Mouse (Mus musculus) forelimb bud, embryonic 11.5 days (tissue): ENCODE measurements at regions not wholly inside any gene's neighbourhood (a gene's known extent, or its start where the extent isn't known, plus 50 kb on each side); places are given as distances from the start of the nearest gene placed in this dataset.

Experiments used
- DNase-seq: peaks from one replicate; pipeline ENCODE4 v3.0.0-alpha.2; 2012; ENCODE audit warnings: low read depth, low spot score

DNA sequence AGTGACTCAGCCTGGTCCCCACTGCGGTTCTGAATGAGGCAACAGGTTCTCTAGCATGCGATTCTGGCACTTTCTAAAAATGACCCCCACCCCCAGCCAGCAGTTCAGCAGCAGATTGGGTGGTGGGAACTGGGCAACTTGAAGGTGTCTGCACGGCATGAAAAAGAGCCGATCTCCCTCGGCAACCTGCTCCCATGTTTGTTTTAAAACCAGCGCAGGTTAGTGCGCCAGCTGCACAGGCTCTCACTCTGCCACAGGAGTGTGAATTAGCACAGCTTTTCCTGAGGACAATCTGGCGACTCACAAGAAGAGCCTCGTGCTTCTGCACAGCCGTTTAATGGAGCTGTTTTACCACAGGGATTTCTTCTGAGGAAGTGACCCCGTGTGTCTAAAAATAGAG, 120.4 kb upstream of the Ctbp2 start:
- DNase-seq, result no peak

DNA sequence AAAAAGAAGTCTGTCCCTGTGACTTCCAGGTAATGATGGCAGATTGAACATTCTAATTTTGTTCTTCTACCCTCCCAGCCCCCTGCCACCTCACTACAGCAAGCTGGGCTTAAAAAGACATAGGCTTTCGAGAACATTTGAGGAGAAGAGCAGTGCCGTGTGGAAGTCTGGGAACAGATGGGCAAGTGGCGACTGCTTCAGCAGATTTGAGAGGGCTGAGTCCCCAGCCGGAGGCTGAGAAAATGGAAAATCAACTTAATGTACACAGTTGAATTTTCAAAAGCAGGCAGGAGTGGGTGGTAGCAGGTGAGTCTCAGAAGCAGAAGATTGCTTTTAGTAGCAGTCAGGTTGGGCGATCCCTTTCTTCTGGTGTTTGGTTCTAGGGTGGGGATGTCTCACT, 110.2 kb upstream of the Ctbp2 start:
- no peak for DNase-seq

DNA sequence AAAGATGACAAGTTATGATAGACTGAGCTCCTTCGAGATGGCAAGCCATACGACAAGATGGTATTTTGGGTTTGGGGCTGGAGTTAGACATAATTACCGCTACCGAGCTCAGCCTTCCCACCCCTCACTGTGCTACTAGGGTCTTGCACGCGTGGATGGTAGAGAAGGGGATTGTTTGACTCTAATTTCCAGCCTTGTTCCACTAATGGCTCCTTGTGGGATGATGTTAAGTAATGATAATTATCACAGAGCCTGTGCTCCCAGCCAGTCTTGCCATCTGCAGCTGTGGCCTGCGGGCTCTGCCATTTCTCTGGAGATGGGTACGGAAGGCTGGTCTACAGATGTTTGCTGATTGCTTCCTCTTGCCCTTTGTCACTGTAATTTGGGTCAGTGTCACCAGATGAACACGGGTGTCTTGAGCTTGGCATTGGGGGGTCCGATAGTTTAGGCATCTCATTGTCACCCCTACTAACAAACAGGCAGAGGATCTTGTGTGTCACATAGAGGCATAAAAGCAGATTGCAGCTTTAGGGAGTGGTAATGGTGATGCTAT, 108.8 kb upstream of the Ctbp2 start:
- DNase-seq, result no peak

DNA sequence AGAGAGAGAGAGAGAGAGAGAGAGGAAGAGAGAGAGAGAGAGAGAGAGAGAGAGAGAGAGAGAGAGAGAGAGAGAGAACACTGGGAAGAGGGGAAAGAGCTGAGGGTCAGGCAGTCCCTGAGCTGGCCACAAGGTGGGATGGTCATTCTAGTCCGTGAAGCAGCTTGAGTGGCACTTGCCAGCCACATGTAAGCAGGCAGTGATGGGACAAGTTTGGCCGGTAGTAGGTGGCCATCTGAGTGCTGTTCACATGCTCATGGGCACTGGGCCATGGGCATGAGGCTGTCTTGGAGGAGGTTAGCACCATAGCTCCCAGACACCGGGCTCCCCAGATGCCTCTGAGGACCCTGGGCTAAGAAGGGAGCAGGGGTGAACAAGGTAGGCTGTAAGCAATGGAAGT, 106.7 kb upstream of the Ctbp2 start:
- no peak for DNase-seq

DNA sequence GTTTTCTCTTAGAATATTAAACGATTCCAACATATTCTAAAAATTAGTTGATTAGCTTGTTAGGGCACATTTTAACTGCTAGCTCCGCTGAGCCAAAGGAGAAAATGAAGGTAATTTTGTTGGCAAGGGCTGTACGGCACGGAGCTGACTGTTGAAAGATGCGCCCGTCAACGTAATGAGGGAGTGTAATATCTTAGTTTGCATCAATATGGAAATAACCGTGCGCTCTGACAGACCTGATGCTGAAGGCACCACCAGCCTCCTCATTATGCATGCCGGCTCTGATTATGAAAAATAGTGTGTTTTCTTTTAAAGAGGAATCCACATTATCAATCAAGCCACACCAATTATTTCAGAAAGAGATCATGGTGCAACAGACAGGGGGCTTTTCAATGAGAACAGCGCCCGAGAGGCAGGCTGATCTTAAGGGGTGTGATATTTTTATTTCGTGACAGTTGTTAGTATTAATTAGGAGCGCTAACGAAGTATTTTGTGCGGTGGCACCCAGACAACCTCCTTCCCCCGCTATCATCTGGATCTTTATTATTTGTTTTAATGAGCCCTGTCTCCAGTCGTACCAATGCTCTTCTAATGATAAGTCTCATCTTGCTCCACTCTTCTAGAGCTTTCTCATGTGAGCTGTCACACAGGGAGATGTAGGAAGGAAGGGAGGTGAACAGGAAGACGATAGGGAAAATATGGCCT, 99.9 kb upstream of the Ctbp2 start:
- DNase-seq, result no peak

DNA sequence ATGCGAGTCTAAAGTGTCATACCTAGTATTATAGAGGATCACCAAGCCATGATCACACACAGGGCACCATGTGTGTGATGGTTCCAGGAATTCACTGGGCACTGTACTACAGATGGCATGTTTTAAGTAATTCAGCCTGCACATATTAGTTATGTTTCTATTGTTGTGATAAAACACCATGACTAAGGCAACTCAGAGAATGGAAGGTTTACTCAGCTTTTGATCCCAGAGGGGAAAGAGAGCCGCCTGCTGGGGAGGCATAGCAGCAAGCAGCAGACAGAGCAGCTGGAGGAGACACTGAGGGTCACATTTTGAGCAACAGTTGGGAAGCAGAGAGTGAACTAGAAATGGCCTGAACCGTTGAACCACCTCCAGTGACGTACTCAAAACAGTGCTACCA, 88.2 kb upstream of the Ctbp2 start:
- no peak for DNase-seq

DNA sequence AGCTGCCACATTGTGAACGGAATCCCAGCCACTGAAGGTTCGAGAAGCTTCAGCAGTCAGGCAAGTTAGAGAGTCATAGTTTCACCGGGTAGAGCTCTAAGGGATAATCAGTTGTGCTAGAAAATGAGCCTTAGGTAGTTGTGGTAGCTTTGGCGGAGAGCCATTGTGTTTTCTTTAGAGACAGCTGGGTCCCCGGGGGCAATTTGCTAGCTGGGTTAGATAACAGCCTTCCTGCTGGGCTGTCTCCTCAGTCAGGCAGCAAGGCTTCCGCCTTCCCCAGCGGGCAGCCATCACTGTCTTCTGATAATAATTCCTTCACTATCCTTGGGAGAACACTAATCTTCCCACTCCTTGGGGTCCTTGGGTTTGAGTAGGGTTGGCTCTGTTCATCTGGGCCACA, 81.5 kb upstream of the Ctbp2 start:
- DNase-seq, result no peak

DNA sequence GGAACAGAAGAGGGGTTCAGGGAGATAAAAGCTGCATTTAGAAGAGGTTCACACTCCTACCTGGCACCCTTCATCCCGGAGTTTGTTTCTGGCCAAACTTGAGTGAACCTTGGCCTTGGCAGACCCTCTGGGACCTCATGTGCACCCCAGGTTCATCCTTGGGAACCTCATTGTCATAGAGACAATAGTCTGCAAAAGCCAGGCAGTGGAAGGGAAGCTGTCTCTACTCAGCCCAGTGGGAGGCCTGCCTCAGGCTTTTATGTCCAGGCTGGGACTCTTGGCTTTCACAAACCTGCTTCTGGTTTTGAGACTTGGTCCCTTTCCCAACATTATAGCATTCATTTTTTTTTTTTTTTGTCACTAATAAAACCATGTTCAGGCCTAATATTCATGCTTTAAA, 80.3 kb upstream of the Ctbp2 start:
- no peak for DNase-seq

DNA sequence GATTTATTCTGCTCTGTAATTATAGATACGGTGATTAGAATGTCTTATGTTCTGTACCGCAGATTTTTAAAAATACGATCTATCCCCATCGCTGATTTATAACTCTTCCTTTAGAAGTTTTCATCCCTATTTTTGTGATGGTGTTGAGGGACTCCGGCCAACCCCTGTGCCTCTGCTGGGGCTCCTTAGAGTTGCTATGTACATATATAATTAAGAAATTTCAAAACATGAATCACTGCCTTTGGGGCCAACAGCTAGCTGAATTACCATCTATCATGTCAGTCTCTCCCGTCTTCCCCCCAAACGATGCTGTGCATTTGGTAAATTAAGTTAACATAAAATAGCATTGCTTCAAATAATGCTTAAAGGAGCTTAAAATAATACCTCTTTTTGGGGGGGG, 79.8 kb upstream of the Ctbp2 start:
- DNase-seq, result no peak

DNA sequence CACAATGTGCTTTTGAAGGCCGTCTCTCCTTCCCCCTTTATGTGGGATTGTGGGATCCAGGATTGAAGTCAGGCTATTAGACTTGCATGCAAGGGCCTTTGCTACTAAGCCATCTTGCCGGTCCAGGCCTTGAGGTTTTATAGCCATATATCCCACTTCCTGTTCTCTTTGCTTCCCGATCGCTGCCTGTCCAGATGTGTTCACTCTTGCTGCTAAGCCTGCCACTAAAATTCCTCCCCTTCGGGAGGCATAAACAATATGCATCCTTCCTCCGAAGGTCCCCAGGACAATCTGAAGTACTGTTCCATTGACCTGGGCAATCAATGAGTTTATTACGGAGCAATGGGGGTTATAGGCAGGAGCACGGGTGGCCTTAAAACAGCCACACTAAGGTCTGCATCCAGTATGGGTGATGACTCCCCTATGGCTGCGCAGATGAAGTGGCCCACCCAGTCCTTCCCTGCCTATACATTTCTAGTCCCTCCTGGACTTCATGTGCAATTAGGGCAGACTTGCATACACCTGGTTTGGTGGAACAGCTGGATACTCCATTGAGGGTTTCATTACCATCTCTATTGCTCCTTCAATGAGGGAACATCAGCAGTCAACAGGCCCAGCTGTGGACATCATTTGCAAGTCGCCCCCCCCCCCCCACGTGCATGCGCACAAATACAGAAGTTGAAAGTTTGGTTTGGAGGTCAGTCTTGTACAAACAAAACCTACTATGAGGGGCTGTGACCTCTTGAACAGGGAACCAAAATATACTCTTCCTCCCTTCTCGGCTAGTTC, 78.1 kb upstream of the Ctbp2 start:
- peak; percentile 45 for DNase-seq

DNA sequence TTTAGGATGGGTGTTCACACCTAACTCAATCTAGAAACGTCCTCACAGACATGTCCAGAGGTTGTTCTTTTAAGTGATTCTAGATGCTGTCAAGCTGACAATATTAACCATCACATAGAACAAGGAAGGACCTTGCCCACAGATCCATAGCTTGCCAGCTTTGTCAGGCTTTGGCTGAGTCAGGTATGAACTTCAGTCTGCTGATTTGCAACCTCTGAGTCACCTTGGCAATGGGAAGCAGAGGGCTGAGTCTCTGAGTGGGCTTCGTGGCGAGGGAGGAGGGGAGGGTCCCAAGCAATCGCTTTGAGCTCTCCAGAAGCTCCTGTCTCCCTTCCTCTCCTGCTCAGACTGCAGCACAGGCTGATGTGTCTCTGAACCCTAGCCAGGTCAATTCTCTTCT, 74.9 kb upstream of the Ctbp2 start:
- DNase-seq, result no peak

DNA sequence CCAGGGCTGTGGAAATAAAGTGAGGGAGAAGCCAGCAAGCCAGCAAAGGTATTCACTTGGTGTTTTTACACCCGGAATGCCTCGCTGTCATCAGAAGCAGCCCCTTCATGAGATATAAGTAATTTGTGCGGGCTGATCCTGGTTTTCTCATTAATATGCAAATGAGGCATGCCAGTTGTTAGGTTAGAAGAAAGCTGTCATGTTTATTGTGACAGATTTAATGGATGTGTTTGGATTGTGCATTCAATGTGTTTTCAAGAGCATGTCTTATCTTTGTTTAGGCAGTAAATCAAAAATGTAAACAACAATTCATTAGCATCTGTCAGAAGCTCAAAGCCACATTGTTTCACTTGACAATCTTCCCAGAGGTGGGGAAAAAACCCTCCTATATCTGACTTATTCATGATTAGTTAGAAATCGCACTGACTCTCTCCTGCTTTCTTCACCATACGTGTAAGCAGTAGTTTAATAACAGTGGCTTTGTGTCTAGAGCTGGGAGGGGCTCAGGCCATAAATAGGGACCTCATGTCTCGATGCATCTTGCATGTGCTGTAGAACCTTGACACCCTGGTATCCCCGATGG, 65.8 kb upstream of the Ctbp2 start:
- DNase-seq, result no peak

DNA sequence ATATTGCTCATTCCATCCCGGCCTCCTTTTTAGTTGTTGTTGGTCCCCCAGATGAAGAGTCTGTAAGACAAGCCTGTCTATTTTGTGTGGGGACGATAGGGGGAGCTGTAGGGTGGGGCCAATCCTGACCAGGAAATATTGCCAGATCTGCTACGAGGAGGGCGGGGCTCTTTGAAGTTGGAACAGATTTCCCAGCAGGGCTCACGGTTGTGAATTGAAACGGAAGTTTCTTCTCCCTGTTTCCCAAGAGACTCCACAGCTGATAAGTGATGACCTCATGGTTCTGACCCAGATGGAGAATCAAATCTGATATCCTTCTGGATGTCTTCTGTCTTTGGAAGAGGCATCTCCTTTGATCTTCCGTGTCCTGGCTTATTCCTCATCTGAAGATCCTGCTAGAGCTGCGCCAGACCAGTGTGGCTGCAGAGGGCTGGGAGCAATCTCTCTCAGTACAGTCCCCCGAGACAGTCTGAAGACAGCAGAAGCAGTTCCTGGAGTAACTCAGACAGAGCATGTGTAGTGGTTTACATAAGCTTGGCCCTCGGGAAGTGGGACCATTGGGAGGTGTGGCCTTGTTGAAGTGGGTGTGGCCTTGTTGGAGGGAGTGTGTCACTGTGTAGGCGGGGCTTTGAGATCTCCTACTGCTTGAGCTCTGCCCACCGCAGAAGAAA, 61.9 kb upstream of the Ctbp2 start:
- DNase-seq, result peak; percentile 51

DNA sequence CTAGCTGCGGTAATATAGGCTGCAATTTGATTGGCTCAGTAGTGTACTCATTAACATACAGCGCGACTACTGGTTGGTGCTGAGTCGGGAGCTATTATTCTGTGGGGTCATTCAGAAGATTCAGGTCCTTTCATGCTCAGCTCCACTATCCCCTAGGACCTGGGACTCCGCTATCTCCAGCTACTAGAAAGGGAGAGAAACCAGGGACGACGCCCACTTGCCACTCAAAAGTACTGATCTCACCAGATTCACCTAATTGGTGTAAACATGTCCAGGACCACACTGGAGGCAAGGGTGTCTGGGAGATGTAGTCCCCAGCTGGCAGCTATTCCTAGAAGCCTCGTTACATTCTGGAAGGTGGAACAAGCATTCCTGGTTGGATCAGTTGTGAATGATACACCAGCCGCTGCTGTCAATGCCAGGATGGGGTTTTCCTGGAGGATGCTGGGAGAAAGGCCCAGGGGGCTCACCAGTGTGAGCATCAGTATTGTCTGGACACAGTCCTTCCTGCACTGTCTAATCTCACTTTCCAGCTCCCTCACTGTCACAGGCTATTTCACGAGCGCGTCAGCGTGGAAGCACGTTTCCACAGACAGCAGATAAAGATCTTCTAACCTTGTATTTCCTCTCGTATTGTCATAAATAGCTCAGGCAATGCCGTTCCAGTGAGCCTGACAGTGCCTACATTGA, 60.9 kb upstream of the Ctbp2 start:
- DNase-seq, result no peak

DNA sequence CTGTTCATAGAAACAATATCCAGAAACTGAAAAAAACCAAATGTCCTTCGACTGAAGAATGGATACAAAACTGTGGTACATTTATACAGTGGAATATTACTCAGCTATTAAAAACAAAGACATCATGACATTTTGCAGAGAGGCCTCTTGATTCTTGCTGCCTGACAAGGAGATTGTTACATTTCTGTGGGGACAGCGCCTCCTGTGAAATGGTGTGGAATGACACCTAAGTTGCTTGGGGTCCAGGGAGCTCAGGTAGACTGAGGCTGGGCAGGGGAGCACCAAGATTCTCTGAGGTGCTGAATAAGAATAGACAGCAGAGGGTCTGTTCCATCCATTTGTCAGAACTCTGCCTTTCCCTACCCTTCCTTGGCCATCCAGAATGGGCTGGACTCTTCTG, 57.2 kb upstream of the Ctbp2 start:
- no peak for DNase-seq

DNA sequence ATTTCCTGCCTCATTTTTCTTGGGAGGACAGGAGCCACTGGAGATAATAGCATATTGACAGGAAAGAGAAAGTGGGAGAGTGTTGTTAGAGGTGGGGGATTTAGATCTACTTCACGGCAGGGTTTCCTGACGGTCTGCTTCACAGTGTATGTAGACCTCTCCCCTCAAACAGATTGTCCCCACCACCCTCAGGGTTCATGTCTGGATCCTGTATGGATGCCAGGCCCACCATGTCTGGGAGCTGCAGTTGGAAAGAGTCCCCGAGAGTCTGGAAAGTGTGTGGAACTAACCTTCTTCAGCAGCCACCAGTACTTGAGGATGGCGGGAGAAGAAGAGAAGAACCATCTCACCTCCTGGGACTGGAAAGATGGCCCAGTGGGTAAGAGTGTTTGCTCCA, 53.0 kb upstream of the Ctbp2 start:
- no peak for DNase-seq

DNA sequence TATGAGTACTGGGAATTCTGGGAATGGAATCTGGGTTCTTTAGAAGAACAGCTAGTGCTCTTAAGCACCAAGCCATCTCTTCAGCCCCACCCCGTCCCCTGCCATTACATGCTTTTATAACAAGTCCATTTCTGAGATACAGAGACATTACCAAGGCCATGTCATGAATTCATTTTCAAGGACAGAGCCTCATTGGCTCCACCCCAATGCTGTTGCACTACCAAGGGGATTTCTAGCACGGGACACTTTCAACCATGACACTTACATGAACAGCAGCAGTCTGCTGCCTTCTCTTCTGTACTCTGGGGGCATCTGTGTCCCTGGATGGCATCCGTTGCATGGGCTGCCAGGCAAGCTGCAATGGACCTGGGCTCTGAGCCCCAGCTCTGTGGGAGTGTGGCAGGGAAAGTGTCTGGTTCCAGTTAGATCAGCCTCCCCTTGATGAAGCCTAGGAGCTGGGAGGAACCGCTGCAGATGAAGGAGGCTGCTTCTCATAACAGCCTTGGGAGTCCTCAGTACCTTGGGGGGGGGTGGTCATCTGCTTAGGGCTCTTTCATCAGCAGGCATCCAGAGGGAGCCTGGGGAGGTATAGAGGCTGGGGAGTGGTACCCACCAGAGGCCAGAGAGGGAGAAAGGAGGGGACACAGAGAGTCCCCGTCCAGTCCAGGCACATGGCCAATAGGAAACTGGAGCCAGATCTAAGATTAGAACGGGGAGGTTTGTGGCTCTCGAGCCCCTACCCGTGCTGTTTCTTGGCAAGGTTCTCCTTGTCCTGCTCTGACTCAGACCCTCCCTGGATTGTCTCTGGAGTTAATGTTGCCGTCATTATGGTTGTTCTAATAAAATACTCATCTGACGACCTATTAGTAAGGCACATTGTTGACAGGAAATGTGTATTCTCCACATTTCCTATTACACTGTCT, 52.4 kb upstream of the Ctbp2 start:
- no peak for DNase-seq
